Mouse (Mus musculus): Measurements from ENCODE around the gene Slc25a34.

- TF ChIP-seq CTCF (conservative IDR thresholded peaks at IDR 0.05; ENCODE audit: low read length) (no peak), NANOG (IDR thresholded peaks at IDR 0.05; ENCODE audit: borderline replicate concordance, low read length) (no peak)
Measured at GRCm38 (mm10) chr4:141635991-141636390, 12.4 kb upstream of the Slc25a34 start.

All from E14TG2a.4 (cell line).